Mouse (Mus musculus): ENCODE measurements around the gene Grik3. TPM values are rescaled to one million over a fixed set of nuclear protein-coding genes. Genes with fewer than 3 reads are reported as not detected.
A peak's percentile ranks its signal among the peaks of the same experiment; 100 is the strongest.

The Grik3 gene
- total and polyA plus RNA-seq, 3 experiments, result not detected

DNA sequence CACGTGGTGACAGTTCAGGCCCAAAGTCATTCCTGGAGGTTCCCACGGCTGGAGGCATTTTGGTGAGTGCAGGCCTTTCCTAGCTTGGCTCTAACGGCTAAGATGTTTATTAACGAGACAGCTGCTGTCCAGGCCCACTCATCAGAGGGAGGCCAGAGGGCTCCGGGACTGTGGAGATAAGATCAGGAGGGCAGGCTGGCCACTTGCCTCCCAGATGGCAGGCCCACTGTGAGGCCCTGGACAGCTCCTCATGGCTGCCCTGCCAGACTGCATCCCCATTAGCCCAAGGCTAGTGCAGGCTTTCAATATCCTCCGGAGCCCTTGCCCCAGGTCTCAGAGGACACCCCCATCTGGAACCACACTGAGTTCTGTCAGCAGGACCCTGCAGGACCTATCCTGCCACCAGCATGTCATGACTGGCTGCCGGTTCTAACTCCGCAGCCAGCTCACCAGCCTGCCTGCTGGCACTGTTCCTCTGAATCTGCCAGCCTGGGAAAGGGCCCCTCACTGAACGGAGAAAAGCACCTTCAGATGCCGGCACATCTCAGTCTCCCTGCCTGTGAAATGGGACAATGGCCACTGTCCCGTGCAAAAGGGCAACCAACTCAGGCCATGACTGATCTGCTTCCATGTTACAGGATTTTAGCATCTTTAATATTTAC lies 20.7 kb upstream of the Grik3 start:
- no peak overlapping the region for H3K4me2 ChIP-seq (ENCODE audit: insufficient read depth, low read depth, poor library complexity, severe bottlenecking)
- TF ChIP-seq MEF2A (IDR thresholded peaks at IDR 0.05; ENCODE audit: borderline replicate concordance, low read depth, low read length), result no peak
- peaks cover 0 to 6% of the 10 kb centered on the region in 2 experiments; a peak in 2 of 4 replicates for H3K4me1 ChIP-seq (ENCODE audit: control insufficient read depth in 1 of 2, insufficient read depth in 2 of 2)
- H3K4me3 ChIP-seq (replicated peaks in 1 of 3; ENCODE audit: low read depth in 2 of 3, low read length in 2 of 3, poor library complexity in 1 of 3), result no peak overlapping the region
- no peak overlapping the region for H3K9ac ChIP-seq (ENCODE audit: insufficient read depth, low read depth)
- in situ Hi-C loops (cut with MboI; ENCODE audit: low pct_ligation_motif_present, low pct_unique_long_range_greater_than_20kb, low sequenced_read_pairs) (no loop called here), dilution Hi-C loops (cut with MboI; ENCODE audit: extremely low pct_ligation_motif_present, extremely low pct_unique_long_range_greater_than_20kb, low sequenced_read_pairs) (no loop called here)
- DNase-seq (ENCODE audit: extremely low read depth), result no peak
- H3K27ac ChIP-seq (ENCODE audit: insufficient read depth, low read depth), result no peak overlapping the region
- no peaks in the 10 kb centered on the region for H3K79me2 ChIP-seq (replicated peaks; ENCODE audit: control insufficient read depth, extremely low read depth, insufficient read depth, poor library complexity, severe bottlenecking)
- H3K36me3 ChIP-seq (replicated peaks in 1 of 2; ENCODE audit: control insufficient read depth in 1 of 2, insufficient read depth in 1 of 2, low read length in 1 of 2), result peaks cover 0 to 22% of the 10 kb centered on the region in 2 experiments
- no peaks in the 10 kb centered on the region for H3K27me3 ChIP-seq (replicated peaks)
- no peaks in the 10 kb centered on the region for H3K9me3 ChIP-seq (replicated peaks; ENCODE audit: low read length)

DNA sequence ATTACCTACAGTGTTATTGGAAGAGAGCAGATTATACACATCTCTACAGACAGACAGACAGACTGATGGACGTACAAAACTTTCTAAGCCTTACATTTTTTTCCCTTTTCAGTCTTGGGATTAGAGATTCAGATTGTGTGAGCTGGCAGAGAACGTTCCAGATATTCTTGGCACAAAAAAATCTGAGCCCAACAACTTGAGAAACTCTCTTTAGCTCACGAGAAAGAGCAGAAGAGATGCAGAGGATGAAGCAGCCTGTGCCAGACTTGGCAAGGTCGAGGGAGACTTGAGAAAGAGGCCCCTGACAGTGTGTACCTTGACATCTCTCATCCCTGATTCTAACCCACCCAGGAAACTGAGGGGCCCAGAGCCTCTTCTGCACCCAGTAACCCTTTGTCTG lies 15.6 kb upstream of the Grik3 start:
- H3K27me3 ChIP-seq (replicated peaks), result no peaks in the 10 kb centered on the region
- no peak overlapping the region for H3K9ac ChIP-seq (ENCODE audit: insufficient read depth, low read depth)
- peaks cover 0 to 21% of the 10 kb centered on the region in 2 experiments; a peak in 2 of 4 replicates for H3K4me1 ChIP-seq (ENCODE audit: control insufficient read depth in 1 of 2, insufficient read depth in 2 of 2)
- no peaks in the 10 kb centered on the region for H3K79me2 ChIP-seq (replicated peaks; ENCODE audit: control insufficient read depth, extremely low read depth, insufficient read depth, poor library complexity, severe bottlenecking)
- in situ Hi-C loops (cut with MboI; ENCODE audit: low pct_ligation_motif_present, low pct_unique_long_range_greater_than_20kb, low sequenced_read_pairs), result no loop called here
- TF ChIP-seq EP300 (IDR thresholded peaks at IDR 0.05; ENCODE audit: low read length) (no peak), BHLHE40 (IDR thresholded peaks at IDR 0.05; ENCODE audit: low read depth, low read length) (no peak), USF1 (IDR thresholded peaks at IDR 0.05; ENCODE audit: low read depth, low read length) (no peak)
- no peaks in the 10 kb centered on the region for H3K9me3 ChIP-seq (replicated peaks; ENCODE audit: low read length)
- H3K27ac ChIP-seq (ENCODE audit: insufficient read depth, low read depth), result no peak overlapping the region
- no peak for DNase-seq (ENCODE audit: extremely low read depth)
- H3K4me2 ChIP-seq (ENCODE audit: insufficient read depth, low read depth, poor library complexity, severe bottlenecking), result no peak overlapping the region
- dilution Hi-C loops (cut with MboI; ENCODE audit: extremely low pct_ligation_motif_present, extremely low pct_unique_long_range_greater_than_20kb, low sequenced_read_pairs), result no loop called here
- no peak overlapping the region for H3K4me3 ChIP-seq (replicated peaks in 1 of 3; ENCODE audit: low read depth in 2 of 3, low read length in 2 of 3, poor library complexity in 1 of 3)
- peaks cover 0 to 19% of the 10 kb centered on the region in 2 experiments for H3K36me3 ChIP-seq (replicated peaks in 1 of 2; ENCODE audit: control insufficient read depth in 1 of 2, insufficient read depth in 1 of 2, low read length in 1 of 2)

DNA sequence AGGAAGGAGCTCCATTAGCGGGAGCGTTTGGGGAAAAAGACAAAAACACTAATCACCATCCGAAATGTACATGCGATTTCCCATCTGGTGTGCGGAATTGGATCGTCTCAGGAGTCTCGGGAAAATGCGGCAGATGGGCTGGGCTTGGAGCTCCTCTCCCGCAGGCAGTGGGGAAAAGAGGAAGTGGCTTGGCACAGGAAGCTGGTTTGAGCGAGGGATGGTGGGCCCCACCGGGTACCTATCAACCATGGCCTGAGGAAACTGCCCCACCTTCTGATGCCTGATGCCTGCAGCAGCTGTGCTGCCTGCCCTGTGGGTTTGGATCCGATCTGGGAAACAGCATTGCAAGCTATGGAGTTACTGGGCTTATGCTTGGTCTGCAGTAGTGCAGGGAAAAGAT lies 12.4 kb upstream of the Grik3 start:
- dilution Hi-C loops (cut with MboI; ENCODE audit: extremely low pct_ligation_motif_present, extremely low pct_unique_long_range_greater_than_20kb, low sequenced_read_pairs) (no loop called here), in situ Hi-C loops (cut with MboI; ENCODE audit: low pct_ligation_motif_present, low pct_unique_long_range_greater_than_20kb, low sequenced_read_pairs) (no loop called here)

DNA sequence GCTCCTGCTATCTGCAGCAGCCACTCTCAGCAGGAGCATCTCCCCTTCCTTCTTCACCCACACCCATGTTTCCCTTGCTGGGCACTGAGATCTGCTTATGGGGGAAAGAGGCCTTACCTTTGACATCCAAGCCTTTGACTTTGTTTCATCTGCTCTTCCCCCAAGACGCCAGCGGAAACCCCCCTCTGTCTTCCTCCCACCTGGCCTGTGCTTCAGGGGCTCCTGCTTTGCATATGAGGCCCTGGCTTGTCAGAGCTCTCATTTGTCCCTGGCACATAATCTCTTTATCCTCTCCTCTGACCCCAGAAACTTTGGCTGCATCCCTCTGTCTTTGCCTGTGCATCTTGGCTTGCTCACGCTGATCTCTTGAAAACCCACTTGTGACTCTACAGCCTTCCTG lies 9.2 kb upstream of the Grik3 start:
- in situ Hi-C loops (cut with MboI; ENCODE audit: low pct_ligation_motif_present, low pct_unique_long_range_greater_than_20kb, low sequenced_read_pairs) (no loop called here), dilution Hi-C loops (cut with MboI; ENCODE audit: extremely low pct_ligation_motif_present, extremely low pct_unique_long_range_greater_than_20kb, low sequenced_read_pairs) (no loop called here)
- Histone ChIP-seq H3K4me3 (replicated peaks in 1 of 3; ENCODE audit: low read depth in 2 of 3, low read length in 2 of 3, poor library complexity in 1 of 3) (peak overlapping the region in 1 of 3 experiments; percentile 47), H3K36me3 (replicated peaks in 1 of 2; ENCODE audit: control insufficient read depth in 1 of 2, insufficient read depth in 1 of 2, low read length in 1 of 2) (peaks cover 0 to 2% of the 10 kb centered on the region in 2 experiments), H3K27ac (ENCODE audit: insufficient read depth, low read depth) (no peak overlapping the region), H3K4me2 (ENCODE audit: insufficient read depth, low read depth, poor library complexity, severe bottlenecking) (peak overlapping the region; percentile 35), H3K27me3 (replicated peaks) (no peaks in the 10 kb centered on the region), H3K4me1 (ENCODE audit: control insufficient read depth in 1 of 2, insufficient read depth in 2 of 2) (peaks cover 13 to 80% of the 10 kb centered on the region in 2 experiments), H3K9ac (ENCODE audit: insufficient read depth, low read depth) (no peak overlapping the region), H3K9me3 (replicated peaks; ENCODE audit: low read length) (no peaks in the 10 kb centered on the region), H3K79me2 (replicated peaks; ENCODE audit: control insufficient read depth, extremely low read depth, insufficient read depth, poor library complexity, severe bottlenecking) (no peaks in the 10 kb centered on the region)
- TF ChIP-seq MXI1 (IDR thresholded peaks at IDR 0.05; ENCODE audit: low read depth, low read length) (no peak), KAT2A (IDR thresholded peaks at IDR 0.05; ENCODE audit: insufficient replicate concordance, low read length) (no peak), EP300 (IDR thresholded peaks at IDR 0.05; ENCODE audit: low read length) (peak; percentile 77), TBP (conservative IDR thresholded peaks at IDR 0.05; ENCODE audit: low read depth, low read length) (no peak), BHLHE40 (IDR thresholded peaks at IDR 0.05; ENCODE audit: low read depth, low read length) (peak; percentile 52), MAX (IDR thresholded peaks at IDR 0.05; ENCODE audit: low read length) (no peak)
- peak; percentile 66 for DNase-seq (ENCODE audit: extremely low read depth)

More for the DNA sequence above, 12.4 kb upstream of the Grik3 start:
- Histone ChIP-seq H3K9me3 (replicated peaks; ENCODE audit: low read length) (no peaks in the 10 kb centered on the region), H3K4me3 (replicated peaks in 1 of 3; ENCODE audit: low read depth in 2 of 3, low read length in 2 of 3, poor library complexity in 1 of 3) (no peak overlapping the region), H3K27me3 (replicated peaks) (no peaks in the 10 kb centered on the region), H3K4me2 (ENCODE audit: insufficient read depth, low read depth, poor library complexity, severe bottlenecking) (no peak overlapping the region), H3K27ac (ENCODE audit: insufficient read depth, low read depth) (no peak overlapping the region), H3K4me1 (ENCODE audit: control insufficient read depth in 1 of 2, insufficient read depth in 2 of 2) (peaks cover 13 to 51% of the 10 kb centered on the region in 2 experiments), H3K36me3 (replicated peaks in 1 of 2; ENCODE audit: control insufficient read depth in 1 of 2, insufficient read depth in 1 of 2, low read length in 1 of 2) (peaks cover 0 to 11% of the 10 kb centered on the region in 2 experiments), H3K79me2 (replicated peaks; ENCODE audit: control insufficient read depth, extremely low read depth, insufficient read depth, poor library complexity, severe bottlenecking) (no peaks in the 10 kb centered on the region), H3K9ac (ENCODE audit: insufficient read depth, low read depth) (no peak overlapping the region)
- TF ChIP-seq CTCF (conservative IDR thresholded peaks at IDR 0.05 in 1 of 2, IDR thresholded peaks at IDR 0.05 in 1 of 2; ENCODE audit: low read depth in 2 of 2, low read length in 2 of 2) (0 out of 4 replicates have a peak, but pooled peaks of 1 of the 2 experiments have one; percentile 5), MAX (IDR thresholded peaks at IDR 0.05; ENCODE audit: low read length) (no peak)
- DNase-seq (ENCODE audit: extremely low read depth), result peak; percentile 24

All from CH12.LX (cell line).